Mouse (Mus musculus): ENCODE results near the gene Atp1b3.
"Not testable (repeated sequence)": the region's sequence is repeated elsewhere in the genome, so short reads cannot be mapped to it uniquely, and the experiment has no call there.

Atp1b3 gene

DNA sequence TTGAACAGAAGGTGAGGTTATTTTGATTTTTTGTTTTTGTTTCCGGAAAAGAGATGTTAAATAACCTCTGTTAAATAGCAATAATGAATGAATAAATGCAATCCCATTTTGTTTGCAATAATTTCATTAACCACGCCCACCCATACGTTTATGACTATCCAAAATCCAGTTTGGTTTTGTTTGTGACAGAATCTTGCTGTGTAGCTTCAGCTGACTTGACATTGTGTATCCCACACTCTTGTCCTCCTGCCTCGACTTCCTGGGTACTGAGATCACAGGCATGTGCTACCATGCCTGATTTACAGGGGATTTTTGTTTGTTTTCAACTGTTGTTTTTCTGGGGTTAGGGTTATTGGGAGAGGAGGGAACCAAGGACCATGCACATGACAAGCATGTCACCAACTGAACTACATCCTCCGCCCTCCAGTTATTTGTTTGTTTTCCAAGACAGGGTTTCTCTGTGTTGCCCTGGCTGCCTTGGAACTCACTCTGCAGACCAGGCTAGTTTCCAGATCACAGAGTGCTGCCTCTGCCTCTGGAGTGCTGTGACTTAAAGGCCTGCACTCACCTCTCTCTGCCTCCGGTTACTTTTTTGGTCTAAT is 1.1 kb upstream of the Atp1b3 start:
- DNase-seq (ENCODE audit: low read depth, low spot score): no peak

DNA sequence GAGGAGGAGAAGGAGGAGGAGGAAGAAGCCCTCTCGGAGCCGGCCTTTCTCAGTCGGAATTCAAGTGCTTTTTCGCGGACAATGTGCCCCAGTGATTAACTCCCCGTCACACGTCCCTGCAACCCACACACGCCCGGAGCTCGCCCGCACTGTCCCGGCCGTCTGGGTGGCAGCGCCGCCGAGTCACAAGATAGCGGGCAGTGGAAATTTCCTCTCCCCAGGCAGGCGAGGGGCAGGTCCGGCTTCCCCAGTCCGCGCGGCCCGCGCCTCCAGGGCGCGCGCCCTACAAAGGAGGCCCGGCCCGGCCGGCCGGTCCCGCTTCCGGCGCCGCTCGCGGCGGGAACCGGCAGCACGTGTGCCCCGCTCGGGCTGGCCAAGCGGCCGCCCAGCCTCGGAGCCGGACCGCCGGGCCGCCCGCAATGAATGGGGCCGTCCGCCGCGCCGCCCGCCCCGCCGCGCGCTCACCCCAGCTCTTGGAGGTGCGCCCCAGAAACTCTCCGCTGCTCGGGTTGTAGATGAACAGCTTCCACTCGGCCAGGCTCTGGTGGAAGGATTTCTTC is 581 bp downstream of the Atp1b3 start:
- DNase-seq (ENCODE audit: low read depth, low spot score): no peak

DNA sequence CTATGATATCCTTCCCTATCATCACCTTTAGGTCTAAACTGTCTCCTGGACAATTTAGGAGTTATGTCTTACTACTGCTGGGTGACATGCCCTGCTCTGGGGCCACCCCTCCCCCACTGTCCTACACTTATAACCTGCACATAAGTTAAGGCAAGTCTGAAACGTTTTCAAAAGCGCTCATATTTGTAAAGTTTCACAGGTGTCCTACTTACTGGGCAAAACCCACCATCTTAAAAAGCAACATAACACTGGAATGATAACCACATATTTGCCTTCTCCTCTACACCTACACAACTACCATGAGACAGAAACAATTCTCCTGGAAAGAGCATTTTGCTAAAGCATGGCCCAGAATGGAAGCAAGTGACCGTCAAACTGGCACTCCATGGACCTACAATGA is 4.2 kb downstream of the Atp1b3 start:
- no peak for DNase-seq (ENCODE audit: low read depth, low spot score)

DNA sequence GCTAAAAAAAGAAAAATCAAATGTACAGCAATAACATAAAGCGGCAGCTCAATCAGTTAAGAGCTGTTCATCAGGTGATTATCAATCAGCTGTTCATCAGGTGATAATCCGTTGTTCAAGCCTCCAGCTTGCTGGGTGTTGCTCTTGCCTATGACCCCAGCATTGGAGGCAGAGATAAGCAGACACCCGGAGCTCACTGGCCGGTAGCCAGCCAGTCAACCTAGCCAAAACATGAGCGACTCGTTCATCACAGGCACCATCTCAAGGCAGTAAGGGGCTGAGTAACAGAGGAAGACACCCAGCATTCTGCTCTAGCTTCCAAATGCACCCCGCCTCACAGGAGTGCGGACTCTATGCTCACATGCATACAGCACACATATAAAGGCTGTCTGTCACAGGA is 10.4 kb downstream of the Atp1b3 start:
- no peak for DNase-seq (ENCODE audit: low read depth, low spot score)

DNA sequence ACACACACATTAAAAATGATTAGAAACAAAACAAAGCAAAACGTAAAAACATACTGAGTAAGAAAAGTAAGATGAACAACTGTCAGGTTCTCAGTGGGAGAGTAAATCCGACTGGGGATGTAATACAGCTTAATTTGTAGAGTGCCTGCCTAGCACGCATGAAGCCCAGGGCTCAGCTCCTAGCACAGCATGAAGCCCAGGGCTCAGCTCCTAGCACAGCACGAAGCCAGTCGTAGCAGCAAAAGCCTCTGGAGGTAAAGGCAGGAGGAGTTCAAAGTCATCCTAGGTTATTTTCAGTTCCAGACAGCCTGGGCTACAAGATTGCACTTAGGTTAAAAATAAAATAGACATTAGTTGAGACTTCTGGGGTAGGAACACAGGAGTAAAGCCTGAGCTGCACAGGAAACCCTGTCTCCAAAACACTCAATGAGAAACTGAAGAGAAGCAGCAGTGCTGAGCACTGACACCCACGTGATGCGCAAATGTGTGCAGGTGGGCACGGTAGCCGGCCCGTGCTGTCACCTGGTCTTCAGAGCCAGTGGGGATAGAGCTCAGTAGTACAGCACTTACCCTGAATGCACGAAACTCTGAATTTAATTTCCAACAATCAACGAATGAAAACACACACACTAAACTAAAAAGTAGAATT is 11.0 kb downstream of the Atp1b3 start:
- no peak for DNase-seq (ENCODE audit: low read depth, low spot score)

DNA sequence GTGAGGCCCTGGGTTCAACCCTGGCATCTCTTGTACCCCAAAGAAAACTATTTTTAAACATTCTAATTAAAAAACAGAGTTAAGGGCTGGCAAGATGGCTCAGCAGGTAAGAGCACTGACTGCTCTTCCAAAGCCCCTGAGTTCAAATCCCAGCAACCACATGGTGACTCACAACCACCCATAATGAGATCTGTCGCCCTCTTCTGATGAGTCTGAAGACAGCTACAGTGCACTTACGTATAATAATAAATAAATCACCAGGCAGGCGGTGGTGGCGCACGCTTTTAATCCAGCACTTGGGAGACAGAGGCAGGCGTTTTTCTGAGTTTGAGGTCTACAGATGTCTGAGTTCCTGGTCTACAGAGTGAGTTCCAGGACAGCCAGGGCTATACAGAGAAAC is 12.5 kb downstream of the Atp1b3 start:
- not testable (repeated sequence) for DNase-seq (ENCODE audit: low read depth, low spot score)

DNA sequence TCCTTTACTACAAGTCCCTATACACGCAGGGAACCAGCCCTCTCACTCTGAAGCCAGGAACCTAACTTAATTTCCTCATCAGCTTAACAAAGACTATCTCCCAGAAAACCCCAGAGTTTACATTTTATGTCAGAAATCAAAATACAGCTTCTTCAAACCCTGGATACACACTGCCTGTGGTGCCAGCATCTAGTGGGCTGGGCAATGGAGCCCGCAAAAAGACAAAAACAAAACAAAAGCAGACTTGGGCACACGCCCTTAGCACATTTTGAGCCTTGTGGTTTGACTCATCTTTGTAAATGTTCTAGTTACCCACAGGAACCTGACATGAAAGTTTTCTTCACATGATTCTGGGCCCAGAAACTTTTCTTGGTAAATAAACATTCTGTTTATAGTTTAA is 13.8 kb downstream of the Atp1b3 start:
- DNase-seq (ENCODE audit: low read depth, low spot score): no peak

DNA sequence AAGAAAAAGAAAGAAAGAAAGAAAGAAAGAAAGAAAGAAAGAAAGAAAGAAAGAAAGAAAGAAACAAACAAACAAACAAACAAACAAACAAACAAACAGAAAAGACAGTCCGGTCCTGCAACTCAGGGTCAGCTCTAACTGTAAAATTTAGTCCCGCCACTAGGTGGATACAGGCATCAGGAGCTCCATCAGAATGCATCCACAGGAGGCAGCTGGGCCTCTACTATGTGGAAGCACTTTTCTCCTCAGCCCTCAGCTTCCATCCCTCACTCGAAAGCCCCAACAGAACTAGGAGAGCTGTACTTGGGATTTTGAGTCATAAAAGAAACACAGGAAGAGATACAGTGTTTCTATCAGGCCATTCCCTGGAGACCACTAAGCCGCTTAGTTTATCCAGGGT is 14.2 kb downstream of the Atp1b3 start:
- DNase-seq (ENCODE audit: low read depth, low spot score): peak; percentile 46

DNA sequence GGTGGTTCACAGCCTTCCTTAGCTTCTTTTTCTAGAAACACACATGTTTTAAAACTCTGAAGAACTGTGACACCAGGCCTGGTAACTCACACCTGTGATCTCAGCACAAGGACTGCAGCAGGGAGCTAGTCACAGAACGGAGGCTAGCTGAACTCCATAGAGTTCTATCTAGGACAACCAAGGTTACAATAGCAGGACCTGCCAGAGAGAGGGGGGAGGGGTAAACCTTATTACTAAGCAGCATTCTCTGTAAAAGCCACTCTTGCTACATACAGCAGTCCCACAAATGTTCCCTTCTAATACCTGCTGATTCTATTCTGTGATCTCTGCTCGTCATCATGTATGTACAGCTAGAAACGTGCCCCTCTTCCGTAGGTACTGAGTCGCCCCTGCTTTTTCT is 15.4 kb downstream of the Atp1b3 start:
- DNase-seq (ENCODE audit: low read depth, low spot score): no peak

DNA sequence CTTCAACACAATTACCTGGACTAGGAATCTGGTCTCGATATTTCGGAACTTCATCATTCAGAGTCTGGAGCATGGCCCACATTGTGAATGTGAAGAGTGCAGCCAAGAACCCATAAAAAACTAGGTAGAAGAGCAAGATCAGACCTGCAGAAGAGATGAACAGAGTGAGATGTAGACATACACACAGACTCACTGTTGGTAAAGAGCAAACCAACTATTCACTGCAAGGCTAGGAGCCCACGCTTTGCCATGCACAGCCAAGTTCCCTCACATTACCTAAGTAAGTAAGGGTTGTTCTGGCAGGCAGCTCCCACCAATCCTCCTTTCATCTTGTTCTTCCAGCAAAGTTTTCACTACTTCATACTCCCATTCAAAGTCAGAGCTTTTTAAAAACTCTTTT is 18.5 kb downstream of the Atp1b3 start:
- DNase-seq (ENCODE audit: low read depth, low spot score): no peak

DNA sequence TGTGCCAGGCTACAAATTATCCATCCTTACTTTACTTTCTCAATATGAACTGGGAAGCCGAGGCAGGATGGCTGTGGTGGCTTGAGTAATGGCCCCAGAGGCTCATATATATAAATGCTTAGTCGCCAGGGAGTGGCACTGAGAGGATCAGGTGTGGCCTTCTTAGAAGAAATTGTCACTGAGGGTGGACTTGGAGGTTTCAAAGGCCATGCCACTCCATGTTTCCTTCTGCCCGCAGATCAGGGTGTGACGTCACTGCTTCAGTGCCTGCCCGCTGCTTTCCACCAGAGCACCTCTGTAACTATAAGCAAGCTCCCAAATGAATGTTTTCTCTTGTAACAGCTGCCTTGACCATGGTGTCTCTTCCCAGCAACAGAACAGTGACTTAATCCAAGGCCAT is 33.1 kb downstream of the Atp1b3 start:
- DNase-seq (ENCODE audit: low read depth, low spot score): no peak

DNA sequence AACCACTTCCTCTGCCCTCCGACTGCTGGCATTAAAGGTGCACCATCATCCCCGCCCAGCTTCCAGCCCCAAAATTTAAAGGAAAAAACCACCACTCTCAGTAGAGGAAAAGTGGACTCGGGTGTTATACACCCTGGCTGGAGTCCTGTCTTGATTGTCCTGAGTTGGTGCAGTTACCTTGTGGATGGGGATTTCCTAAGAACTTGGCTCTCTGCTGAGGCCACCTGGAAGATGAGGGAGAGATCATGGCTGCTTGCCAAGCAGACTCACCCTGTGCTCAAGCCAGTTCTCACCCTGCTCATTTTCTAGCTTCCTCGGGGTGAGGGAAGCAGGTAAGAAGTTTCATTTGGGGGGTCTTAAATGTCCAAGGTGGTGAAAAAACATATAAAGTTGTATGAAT is 36.0 kb downstream of the Atp1b3 start:
- no peak for DNase-seq (ENCODE audit: low read depth, low spot score)

DNA sequence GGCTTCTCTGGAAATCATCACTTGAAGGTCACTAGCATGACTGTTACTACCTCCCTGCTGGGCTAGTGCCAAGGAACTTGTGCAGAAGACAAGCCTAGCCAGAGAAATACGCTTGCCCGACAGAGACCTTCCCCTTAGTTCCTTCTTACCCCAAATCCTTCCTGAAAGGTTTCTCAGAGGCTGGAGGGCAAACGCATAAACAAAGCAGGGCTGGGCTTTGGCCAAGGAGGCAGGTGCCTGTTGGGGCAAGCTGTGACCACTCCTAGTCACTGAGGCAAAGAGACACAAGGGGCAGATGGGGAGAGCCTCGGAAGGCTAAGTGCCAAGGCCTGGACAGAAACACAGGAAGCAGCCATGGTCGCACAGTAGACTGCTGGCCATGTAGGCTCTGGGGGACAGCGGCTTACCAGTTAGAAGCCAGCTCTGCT is 37.7 kb downstream of the Atp1b3 start:
- DNase-seq (ENCODE audit: low read depth, low spot score): no peak

DNA sequence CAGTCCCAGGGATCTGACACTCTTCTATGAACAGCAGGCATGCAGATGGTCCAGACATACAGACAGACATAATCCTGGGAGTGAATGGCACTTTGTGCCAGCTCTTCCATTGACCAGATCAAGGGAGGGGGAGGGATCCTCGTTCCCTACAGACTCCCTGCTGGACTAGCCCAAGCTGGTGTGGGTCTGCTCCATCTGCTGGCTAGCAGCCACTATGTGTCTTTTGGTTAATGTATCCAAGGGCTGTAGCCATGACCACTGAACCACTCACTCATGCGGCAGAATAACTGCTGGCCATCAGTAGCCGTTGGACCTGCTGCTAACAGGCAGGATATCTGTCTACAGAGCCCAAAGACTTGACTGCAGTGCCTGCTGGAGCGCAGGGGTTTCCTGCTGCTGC is 39.7 kb downstream of the Atp1b3 start:
- peak; percentile 31 for DNase-seq (ENCODE audit: low read depth, low spot score)

DNA sequence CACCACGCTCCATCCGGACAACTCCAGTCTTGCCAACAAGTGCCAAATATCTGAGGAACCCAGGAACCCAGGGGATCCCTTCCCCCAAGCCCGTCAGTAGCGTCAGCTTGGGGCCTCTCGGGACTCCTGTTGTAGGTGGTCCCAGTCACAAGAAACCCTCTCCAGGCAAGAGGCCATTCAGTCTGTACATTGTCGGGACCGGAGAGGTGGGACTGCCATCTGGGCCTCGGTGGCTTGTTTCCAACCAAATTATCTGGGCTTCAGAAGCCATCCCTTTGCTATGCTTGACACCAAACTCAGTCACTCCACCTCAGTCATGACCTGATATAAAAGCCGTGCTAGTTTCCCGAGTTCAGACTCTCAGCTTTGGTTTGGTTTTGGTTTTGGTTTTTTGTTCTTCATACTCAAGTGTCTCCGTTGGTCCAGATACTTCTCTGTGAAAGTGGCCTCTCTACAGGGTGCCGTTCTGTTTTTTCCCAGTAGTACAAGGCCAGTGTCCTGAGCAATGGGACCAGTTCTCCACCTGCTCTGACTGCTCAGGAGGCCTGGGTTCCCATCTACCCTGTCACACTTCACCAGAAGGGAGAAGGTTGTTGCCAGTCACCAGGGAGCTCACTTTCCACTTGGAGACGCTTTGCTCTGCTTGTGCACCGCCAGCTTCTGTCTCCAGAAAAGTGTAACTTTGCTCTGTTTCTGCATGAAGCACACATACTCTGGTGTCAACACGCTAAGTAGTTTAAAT is 41.7 kb downstream of the Atp1b3 start:
- DNase-seq (ENCODE audit: low read depth, low spot score): no peak

DNA sequence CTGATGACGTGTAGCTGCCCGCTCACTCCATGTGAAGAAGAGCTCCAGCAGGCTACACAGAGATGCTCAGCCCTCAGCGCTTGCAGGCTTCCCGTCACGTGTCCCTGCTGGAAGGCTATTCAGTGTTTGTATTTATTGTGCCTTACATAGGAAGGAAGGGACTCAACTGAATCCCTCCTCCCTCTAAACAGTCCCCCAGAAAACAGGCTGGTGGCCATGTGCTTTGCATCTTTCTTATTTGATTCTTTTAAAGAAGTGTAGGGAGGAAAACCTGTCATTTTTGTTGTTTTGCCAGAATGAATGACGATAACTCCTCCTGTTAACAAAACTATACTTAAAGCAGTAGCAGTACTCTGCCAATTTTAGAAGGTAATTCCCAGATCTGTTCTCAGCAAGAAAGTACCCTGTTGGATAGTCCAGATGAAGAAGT is 43.7 kb downstream of the Atp1b3 start:
- no peak for DNase-seq (ENCODE audit: low read depth, low spot score)

DNA sequence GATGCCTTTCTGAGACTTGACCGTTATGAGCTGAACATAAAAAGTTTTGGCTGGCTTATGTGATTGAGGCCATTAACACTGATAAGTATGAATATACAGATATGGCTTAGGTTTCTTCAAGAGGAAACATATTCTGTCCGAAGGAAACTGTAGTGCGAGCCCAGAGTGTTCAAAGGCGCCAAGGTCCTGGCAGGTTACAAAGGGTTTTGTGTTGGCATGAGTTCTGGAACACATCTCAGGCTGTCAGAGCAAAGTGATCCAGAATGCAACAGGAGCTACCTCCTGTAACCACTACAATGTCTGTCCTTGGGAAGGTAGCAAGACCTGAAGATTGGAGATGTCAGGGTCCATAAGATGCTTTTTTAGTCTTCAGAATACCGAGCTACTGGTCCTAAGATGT is 44.9 kb downstream of the Atp1b3 start:
- DNase-seq (ENCODE audit: low read depth, low spot score): no peak

DNA sequence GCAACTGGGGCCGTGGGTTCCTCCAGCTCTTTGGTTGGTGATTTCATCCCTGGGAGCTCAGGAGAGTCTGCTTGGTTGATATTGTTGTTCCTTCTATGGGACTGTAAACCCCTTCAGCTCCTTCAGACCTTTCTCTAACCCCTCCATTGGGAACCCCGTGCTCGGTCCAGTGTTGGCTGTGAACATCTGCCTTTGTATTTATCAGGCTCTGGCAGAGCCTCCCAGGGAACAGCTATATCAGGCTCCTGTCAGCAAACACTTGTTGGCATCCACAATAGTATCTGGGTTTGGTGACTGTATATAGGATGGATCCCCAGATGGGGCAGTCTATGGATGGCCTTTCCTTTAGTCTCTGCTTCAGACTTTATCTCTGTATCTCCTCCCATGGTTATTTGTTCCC is 52.2 kb downstream of the Atp1b3 start:
- DNase-seq (ENCODE audit: low read depth, low spot score): no peak

DNA sequence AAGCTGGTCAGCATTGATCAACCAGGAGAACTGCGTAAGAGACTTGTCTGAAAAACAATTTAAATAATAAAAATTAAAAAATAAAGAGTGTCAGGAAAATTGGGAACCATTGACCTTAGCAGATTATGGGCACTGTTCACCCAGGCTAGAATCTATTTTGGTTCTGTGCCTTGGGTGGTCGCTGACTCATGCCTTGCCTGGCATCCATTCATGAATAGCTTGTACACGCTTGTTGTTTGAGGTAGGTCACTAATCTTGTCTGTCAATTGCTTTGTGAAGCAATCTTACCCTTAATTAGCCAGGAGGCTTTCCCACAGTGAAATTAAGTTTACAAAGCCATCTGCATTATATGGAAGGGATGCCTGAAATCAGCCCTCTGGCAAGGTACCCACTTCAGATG is 55.4 kb downstream of the Atp1b3 start:
- DNase-seq (ENCODE audit: low read depth, low spot score): no peak

DNA sequence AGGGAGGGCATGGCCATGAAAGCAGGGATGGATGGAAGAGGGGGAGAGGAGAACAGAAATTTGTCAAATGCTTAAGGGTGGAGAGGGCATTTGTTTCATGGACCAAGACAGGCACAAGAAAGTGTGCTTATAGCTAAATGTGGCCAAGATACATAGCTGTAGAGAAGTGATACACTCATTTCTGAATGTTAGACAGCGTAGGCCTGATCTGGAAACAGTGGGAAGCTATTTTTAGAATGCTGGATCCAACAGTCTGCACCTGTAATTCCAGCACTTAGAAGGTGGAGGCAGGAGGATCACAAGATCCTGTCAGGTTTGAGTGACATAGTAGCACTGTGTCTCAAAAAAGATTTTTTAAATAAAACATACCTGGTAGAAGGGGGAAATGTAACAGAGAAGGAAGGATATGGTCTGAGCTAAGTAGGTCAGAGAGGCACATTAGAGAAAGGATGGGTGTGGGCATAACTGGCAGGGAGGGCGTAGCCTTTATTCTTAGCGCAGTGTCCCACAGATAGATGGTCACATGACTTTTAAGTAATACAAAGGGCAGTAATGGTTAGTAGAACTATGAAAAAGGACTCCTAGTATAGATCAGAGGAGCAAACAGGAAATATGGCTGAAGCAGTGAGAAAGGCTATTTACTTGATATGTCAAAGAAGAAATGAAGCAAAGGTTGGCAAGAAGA is 64.8 kb downstream of the Atp1b3 start:
- no peak for DNase-seq (ENCODE audit: low read depth, low spot score)

DNA sequence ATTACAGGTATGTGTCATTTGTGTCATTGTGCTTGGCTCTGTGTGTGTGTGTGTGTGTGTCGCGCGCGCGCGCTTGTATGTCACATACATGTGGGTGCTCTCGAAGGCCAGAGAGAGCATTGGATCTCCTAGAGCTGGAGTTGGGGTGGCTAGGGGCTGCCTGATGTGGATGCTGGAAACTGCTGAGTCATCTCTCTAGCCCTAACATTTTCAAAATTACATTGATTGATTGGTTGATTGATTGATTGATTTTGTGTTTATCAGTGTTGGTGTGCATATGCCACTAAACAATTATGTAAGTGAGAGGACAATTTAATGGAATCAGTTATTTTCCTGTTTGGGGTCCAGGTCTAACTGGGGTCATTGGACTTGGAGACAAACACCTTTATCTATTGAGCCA is 72.1 kb downstream of the Atp1b3 start:
- no peak for DNase-seq (ENCODE audit: low read depth, low spot score)

DNA sequence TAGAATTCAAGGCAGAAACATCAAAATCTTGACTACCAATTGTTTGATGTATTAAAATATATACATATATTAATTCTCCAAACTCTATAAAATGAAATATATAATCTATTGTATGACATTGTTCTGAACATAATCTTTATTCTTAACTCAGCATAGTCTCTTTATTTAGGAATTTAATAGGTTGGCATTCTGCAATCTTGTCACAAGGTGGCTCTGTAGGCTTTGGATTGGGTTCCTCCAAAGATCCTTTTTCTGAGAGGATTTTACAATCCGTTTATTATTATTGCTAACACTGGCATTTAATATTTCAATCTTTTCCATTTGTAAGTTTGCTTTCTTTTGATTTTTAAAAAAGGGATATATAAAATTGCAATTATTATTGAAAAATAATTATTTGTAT is 79.3 kb downstream of the Atp1b3 start:
- peak; percentile 9 for DNase-seq (ENCODE audit: low read depth, low spot score)

Data from retina, postnatal 7 days (tissue).